Mouse (Mus musculus) left cerebral cortex, adult 2 months (tissue): Measurements from ENCODE around the gene Tbc1d22a. TPM values are rescaled to one million over a fixed set of nuclear protein-coding genes. Genes with fewer than 3 reads are reported as not detected.
A peak's percentile ranks its signal among the peaks of the same experiment; 100 is the strongest.

Experiments used
- DNase-seq, 2 experiments: peaks; one replicate each; pipeline ENCODE4 v3.0.0; 2021 to 2022; ENCODE audit warnings: low spot score in 2 of 2, mixed read lengths in 1 of 2; ENCODE audit errors: extremely low spot score in 1 of 2
- H3K27ac ChIP-seq: fragments of 200-600 bp; 2 replicates; pipeline ENCODE4 v1.8.1; 2022
- H3K4me3 ChIP-seq: fragments of 200-600 bp; 2 replicates; pipeline ENCODE4 v1.8.1; 2022
- CTCF ChIP-seq: fragments of 200-600 bp; IDR thresholded peaks from 2 replicates; pipeline ENCODE4 v1.8.1; 2022; ENCODE audit warnings: antibody characterized with exemption, mild to moderate bottlenecking, moderate library complexity
- intact Hi-C: fragments of 180-260 bp; cut with DNase I; formaldehyde crosslinking; loops from one replicate; pipeline ENCODE4 v1.15.1; 2025
- total RNA-seq, 2 experiments: library from RNA; stranded (reverse); gene quantifications; 2 replicates each; pipeline ENCODE4 v1.2.3; 2021

Tbc1d22a gene
- total RNA-seq, 2 experiments from 2014 or later, result 32.8 to 34.3 TPM

DNA sequence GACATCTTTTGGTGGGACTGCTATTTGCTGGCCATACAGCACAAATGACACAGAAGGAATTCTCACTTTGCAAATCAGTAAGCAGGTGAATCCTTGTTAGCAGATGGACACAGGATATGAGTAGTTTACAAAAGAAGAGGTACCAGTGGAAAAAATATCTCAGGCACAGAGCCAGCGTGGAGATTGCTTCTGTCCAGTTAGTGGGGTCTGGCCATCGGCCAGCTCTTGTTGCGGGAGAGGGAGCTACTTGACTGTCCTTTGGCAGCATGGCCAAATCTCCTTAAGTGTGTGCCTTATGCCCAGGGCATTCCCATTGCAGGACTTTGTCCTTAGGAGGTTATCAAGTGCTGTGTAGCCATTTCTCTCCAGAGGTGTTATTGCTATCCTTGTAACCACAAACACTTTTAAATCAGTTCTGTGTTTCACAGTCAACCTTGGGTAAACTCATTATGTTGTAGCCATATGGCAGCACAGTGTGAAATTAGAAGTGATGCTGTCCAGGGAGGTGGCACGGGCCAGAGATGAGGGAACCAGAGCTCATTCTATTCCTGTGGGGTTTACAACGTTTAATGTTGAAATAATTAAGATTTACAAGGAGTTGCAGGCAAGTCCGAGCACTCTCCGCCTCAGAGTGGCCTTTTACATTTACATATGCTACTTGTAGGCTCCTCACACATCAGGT, 17.7 kb downstream of the Tbc1d22a start:
- intact Hi-C loops, result no loop called here
- H3K4me3 ChIP-seq, result no peak overlapping the region
- H3K27ac ChIP-seq, result no peak overlapping the region

GRCm38 (mm10) chr15:86234001-86234400, 19.7 kb downstream of the Tbc1d22a start:
- DNase-seq, result no peak
- TF ChIP-seq CTCF, result no peak
- H3K4me3 ChIP-seq, result no peak overlapping the region
- no peak overlapping the region; the same call in 1 of the 2 replicates for H3K27ac ChIP-seq
- intact Hi-C loops, result no loop called here

More for the DNA sequence above, 17.7 kb downstream of the Tbc1d22a start:
- TF ChIP-seq CTCF, result no peak
- DNase-seq, result no peak

DNA sequence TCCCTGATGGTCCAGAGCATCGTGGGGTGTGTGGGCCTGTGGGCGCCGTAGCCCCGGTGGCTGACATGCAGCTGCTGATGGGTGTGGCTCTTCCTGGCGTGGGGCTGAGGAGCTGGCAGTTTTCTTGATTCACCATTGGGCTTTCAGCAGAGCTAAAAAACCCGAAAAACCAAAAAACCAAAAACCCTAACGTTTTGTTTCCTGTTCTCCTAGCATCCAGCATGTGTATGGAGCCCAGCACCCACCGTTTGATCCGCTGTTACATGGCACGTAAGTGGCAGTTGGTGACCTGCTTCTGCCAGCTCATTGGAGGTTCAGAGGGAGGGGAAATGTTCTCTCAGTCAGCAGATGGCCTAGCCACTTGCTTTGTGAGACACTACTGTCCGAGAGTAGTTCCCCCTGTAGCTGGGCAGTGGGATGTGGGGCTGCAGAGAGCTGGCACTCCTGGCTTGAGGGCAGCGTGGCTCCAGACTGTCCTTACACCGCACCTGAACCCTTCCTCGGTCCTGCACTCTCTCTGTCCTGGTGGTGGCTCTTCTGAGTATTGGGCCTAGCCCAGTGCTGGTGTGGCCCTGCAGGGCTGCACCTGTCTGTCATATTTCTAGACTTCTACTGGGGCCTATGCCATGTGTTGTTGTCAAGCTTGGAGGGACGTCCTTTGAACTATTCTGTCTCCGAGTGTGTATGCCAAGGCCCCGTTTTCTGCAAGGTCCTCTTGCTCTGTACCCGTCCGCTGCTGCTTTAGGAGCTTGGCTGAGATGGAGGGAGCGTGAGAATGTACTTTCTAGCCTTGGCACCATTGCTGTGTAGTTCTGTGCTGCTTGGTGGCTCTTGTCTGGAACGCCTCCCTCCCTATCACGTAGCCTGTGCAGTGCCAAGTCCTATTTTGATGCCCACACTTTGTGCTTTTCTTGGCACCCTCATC, 20.5 kb downstream of the Tbc1d22a start:
- DNase-seq, result peak in 1 of 2 experiments; percentile 56
- Histone ChIP-seq H3K27ac (peak overlapping the region; percentile 80), H3K4me3 (no peak overlapping the region)
- no peak for TF ChIP-seq CTCF
- intact Hi-C loops, result loop anchor here (1.0 to 5.0 kb wide), 2 partner anchors 9 to 1308 kb away; partner anchors contain the start of gene Fam19a5

GRCm38 (mm10) chr15:86236252-86236651, 22.0 kb downstream of the Tbc1d22a start:
- peak; percentile 84 for TF ChIP-seq CTCF
- peak overlapping the region; percentile 83 for H3K27ac ChIP-seq
- intact Hi-C loops, result loop anchor here (5.0 kb wide), 1 partner anchor 1306 kb away; the partner anchor contains the start of gene Fam19a5
- peak; percentile 63 to 72 for DNase-seq
- no peak overlapping the region for H3K4me3 ChIP-seq

GRCm38 (mm10) chr15:86238076-86238475, 23.8 kb downstream of the Tbc1d22a start:
- TF ChIP-seq CTCF, result no peak
- H3K4me3 ChIP-seq, result no peak overlapping the region
- intact Hi-C loops, result loop anchor here (5.0 kb wide), 1 partner anchor 1304 kb away; the partner anchor contains the start of gene Fam19a5
- no peak overlapping the region for H3K27ac ChIP-seq
- no peak for DNase-seq

DNA sequence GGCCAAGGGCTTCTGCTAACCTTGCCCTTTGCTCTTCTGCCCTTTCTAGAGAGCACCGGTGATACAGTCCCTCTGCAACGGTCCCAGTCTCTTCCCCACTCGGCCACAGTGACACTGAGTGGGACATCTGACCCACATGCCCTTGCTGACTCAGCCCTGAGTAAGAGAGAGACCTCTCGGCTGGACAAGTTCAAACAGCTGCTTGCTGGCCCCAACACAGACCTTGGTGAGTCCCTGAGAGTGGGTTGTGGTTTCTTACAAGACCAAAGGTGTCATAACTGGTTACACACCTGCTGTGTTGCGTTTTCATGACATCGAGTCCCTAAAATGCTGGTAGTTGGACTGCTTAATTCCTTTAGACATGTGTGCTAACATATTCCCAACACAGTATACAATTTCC, 24.8 kb downstream of the Tbc1d22a start:
- Histone ChIP-seq H3K4me3 (no peak overlapping the region), H3K27ac (no peak overlapping the region)
- intact Hi-C loops, result loop anchor here (5.0 kb wide), 1 partner anchor 1303 kb away; the partner anchor contains the start of gene Fam19a5
- DNase-seq, result no peak
- no peak for TF ChIP-seq CTCF

GRCm38 (mm10) chr15:86239801-86240200, 25.5 kb downstream of the Tbc1d22a start:
- intact Hi-C loops, result loop anchor here (5.0 to 10.0 kb wide), 4 partner anchors 438 to 1725 kb away; partner anchors contain the start of gene Fam19a5
- TF ChIP-seq CTCF, result peak; percentile 87
- no peak overlapping the region for H3K27ac ChIP-seq
- peak; percentile 63 to 72 for DNase-seq
- no peak overlapping the region for H3K4me3 ChIP-seq

GRCm38 (mm10) chr15:86243708-86244107, 29.4 kb downstream of the Tbc1d22a start:
- intact Hi-C loops, result loop anchor here (1.0 to 10.0 kb wide), 4 partner anchors 162 to 1721 kb away; no protein-coding TSS in a partner anchor
- no peak overlapping the region for H3K27ac ChIP-seq
- peak; percentile 64 to 74 for DNase-seq
- no peak overlapping the region for H3K4me3 ChIP-seq
- peak; percentile 84 for TF ChIP-seq CTCF

GRCm38 (mm10) chr15:86244380-86244779, 30.1 kb downstream of the Tbc1d22a start:
- intact Hi-C loops, result loop anchor here (5.0 to 10.0 kb wide), 3 partner anchors 433 to 1720 kb away; no protein-coding TSS in a partner anchor
- no peak for DNase-seq
- H3K27ac ChIP-seq, result no peak overlapping the region
- no peak overlapping the region for H3K4me3 ChIP-seq
- TF ChIP-seq CTCF, result no peak

GRCm38 (mm10) chr15:86250269-86250668, 36.0 kb downstream of the Tbc1d22a start:
- TF ChIP-seq CTCF, result peak; percentile 68
- intact Hi-C loops, result loop anchor here (1.0 to 10.0 kb wide), 4 partner anchors 155 to 1297 kb away; no protein-coding TSS in a partner anchor
- no peak overlapping the region for H3K4me3 ChIP-seq
- no peak overlapping the region for H3K27ac ChIP-seq
- DNase-seq, result peak; percentile 54 to 62

GRCm38 (mm10) chr15:86252130-86252529, 37.9 kb downstream of the Tbc1d22a start:
- Histone ChIP-seq H3K27ac (no peak overlapping the region), H3K4me3 (no peak overlapping the region)
- DNase-seq, result no peak
- no peak for TF ChIP-seq CTCF
- intact Hi-C loops, result loop anchor here (5.0 to 10.0 kb wide), 3 partner anchors 235 to 1295 kb away; no protein-coding TSS in a partner anchor
